Mouse (Mus musculus) ES-E14 (cell line): ENCODE data around the gene Pik3r6.

Experiments used
- HCFC1 ChIP-seq: IDR thresholded peaks from 2 replicates; pipeline ENCODE4 v1.6.1; 2012; ENCODE audit warnings: low read length, inconsistent platforms, borderline replicate concordance; ENCODE audit not compliant: insufficient read depth
- ZNF384 ChIP-seq: IDR thresholded peaks from 2 replicates; pipeline ENCODE4 v1.6.1; 2012; ENCODE audit warnings: low read depth, low read length, inconsistent platforms

DNA sequence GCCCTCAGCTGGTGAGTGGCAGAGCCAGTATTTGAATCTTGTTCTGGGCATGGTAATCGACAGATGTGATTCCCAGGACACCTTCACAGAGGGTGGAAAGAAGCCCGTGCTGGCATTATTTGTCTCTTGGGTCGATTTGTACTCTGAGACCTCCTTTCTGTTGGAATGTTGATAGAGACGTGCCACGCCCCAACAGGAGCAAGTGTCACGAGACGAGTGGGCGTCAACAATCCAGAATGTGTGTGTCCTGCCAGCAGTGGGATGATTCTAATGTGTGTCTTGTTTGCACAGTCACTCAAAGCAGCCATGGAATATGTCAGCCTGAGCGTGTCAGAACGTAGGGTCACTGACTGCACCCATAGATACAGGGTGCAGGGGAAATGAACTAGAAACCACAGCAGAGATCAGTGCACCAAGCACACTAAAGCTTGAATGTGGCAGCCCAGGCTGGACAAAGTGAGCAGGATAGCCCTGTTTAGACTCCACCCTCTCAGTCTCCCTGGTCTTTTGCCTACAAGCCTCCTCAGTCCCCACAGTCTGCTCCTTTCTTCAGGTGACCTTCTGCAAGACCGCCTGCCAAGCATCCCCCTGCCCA, 29.2 kb downstream of the Pik3r6 start:
- TF ChIP-seq ZNF384 (no peak), HCFC1 (no peak)
